Mouse (Mus musculus) megakaryocyte-erythroid progenitor cell, adult 5-6 weeks (primary cell): ENCODE results near the gene Gm5244. TPM values are rescaled to one million over a fixed set of nuclear protein-coding genes. Genes with fewer than 3 reads are reported as not detected.

Experiments used
- ATAC-seq: replicated peaks from 2 replicates; pipeline ENCODE4 v1.8.0; 2016; ENCODE audit warnings: mild to moderate bottlenecking, inconsistent platforms; ENCODE audit not compliant: severe bottlenecking, poor library complexity, low FRiP score, low TSS enrichment
- total RNA-seq, 2 experiments: library from RNA; stranded (forward) in 1 of 2; stranded (reverse) in 1 of 2; fragments of 200-1000, 215-1000 nt in 1 of 2; fragments of >200 nt in 1 of 2; fragmentation: Nextera tagmentation in 1 of 2; gene quantifications; 2 replicates each; pipeline ENCODE4 v1.2.3; 2014 to 2017

The Gm5244 gene
- total RNA-seq, 2 experiments from 2014 or later, result not detected

- ATAC-seq, result no peak
Observed at GRCm38 (mm10) chr19:12893424-12893823, 46.9 kb downstream of the Gm5244 start, which contains the start of gene Olfr1446. Gene Olfr1446 (minus strand): TSS chr19:12893524.

Other genes with a start within 250 kb of the Gm5244 start
- gene Gm4952, start 246.7 kb upstream of the Gm5244 start, total RNA-seq (2014; fragmentation: Nextera tagmentation), result not detected in 2 replicates
- not detected in 2 replicates for gene Gm4952, start 246.7 kb upstream of the Gm5244 start, total RNA-seq (2017)
- gene Glyat, start 213.4 kb upstream of the Gm5244 start, total RNA-seq (2014; fragmentation: Nextera tagmentation), result not detected in 2 replicates
- gene Glyat, start 213.4 kb upstream of the Gm5244 start, total RNA-seq (2017), result not detected in 2 replicates
- not detected in 2 replicates for gene Olfr1442, start 176.2 kb upstream of the Gm5244 start, total RNA-seq (2014; fragmentation: Nextera tagmentation)
- not detected in 2 replicates for gene Olfr1442, start 176.2 kb upstream of the Gm5244 start, total RNA-seq (2017)
- gene Olfr1443, start 168.6 kb upstream of the Gm5244 start, total RNA-seq (2014; fragmentation: Nextera tagmentation), result not detected in 2 replicates
- gene Olfr1443, start 168.6 kb upstream of the Gm5244 start, total RNA-seq (2017), result not detected in 2 replicates
- gene Keg1, start 150.9 kb upstream of the Gm5244 start, total RNA-seq (2014; fragmentation: Nextera tagmentation), result not detected in 2 replicates
- not detected in 2 replicates for gene Keg1, start 150.9 kb upstream of the Gm5244 start, total RNA-seq (2017)
- gene Cntf, start 81.0 kb upstream of the Gm5244 start, total RNA-seq (2014; fragmentation: Nextera tagmentation), result 7.3 and 13.5 TPM in 2 replicates
- gene Cntf, start 81.0 kb upstream of the Gm5244 start, total RNA-seq (2017), result 1.3 and 2.1 TPM in 2 replicates
- 62.4 and 66.6 TPM in 2 replicates for gene Zfp91, start 50.6 kb upstream of the Gm5244 start, total RNA-seq (2014; fragmentation: Nextera tagmentation)
- gene Zfp91, start 50.6 kb upstream of the Gm5244 start, total RNA-seq (2017), result 105 and 123 TPM in 2 replicates
- 0.50 and 0.64 TPM in 2 replicates for gene Lpxn, start 50.5 kb upstream of the Gm5244 start, total RNA-seq (2014; fragmentation: Nextera tagmentation)
- gene Lpxn, start 50.5 kb upstream of the Gm5244 start, total RNA-seq (2017), result 0.80 and 3.6 TPM in 2 replicates
- gene Olfr1444, start 10.6 kb downstream of the Gm5244 start, total RNA-seq (2014; fragmentation: Nextera tagmentation), result not detected in 2 replicates
- gene Olfr1444, start 10.6 kb downstream of the Gm5244 start, total RNA-seq (2017), result not detected in 2 replicates
- not detected in 2 replicates for gene Olfr1445, start 37.2 kb downstream of the Gm5244 start, total RNA-seq (2014; fragmentation: Nextera tagmentation)
- not detected in 2 replicates for gene Olfr1445, start 37.2 kb downstream of the Gm5244 start, total RNA-seq (2017)
- gene Olfr1446, start 46.8 kb downstream of the Gm5244 start, total RNA-seq (2014; fragmentation: Nextera tagmentation), result not detected in 2 replicates
- gene Olfr1446, start 46.8 kb downstream of the Gm5244 start, total RNA-seq (2017), result not detected in 2 replicates
- not detected in 2 replicates for gene Olfr1447, start 57.1 kb downstream of the Gm5244 start, total RNA-seq (2014; fragmentation: Nextera tagmentation)
- gene Olfr1447, start 57.1 kb downstream of the Gm5244 start, total RNA-seq (2017), result not detected in 2 replicates
- not detected in 2 replicates for gene Olfr1448, start 77.7 kb downstream of the Gm5244 start, total RNA-seq (2014; fragmentation: Nextera tagmentation)
- not detected in 2 replicates for gene Olfr1448, start 77.7 kb downstream of the Gm5244 start, total RNA-seq (2017)
- not detected in 2 replicates for gene Olfr1449, start 84.2 kb downstream of the Gm5244 start, total RNA-seq (2014; fragmentation: Nextera tagmentation)
- not detected in 2 replicates for gene Olfr1449, start 84.2 kb downstream of the Gm5244 start, total RNA-seq (2017)
- not detected in 2 replicates for gene Olfr1450, start 103.6 kb downstream of the Gm5244 start, total RNA-seq (2014; fragmentation: Nextera tagmentation)
- not detected in 2 replicates for gene Olfr1450, start 103.6 kb downstream of the Gm5244 start, total RNA-seq (2017)
- gene Olfr1451, start 148.3 kb downstream of the Gm5244 start, total RNA-seq (2014; fragmentation: Nextera tagmentation), result not detected in 2 replicates
- gene Olfr1451, start 148.3 kb downstream of the Gm5244 start, total RNA-seq (2017), result not detected in 2 replicates
- not detected in 2 replicates for gene Olfr1453, start 181.6 kb downstream of the Gm5244 start, total RNA-seq (2014; fragmentation: Nextera tagmentation)
- gene Olfr1453, start 181.6 kb downstream of the Gm5244 start, total RNA-seq (2017), result not detected in 2 replicates
- not detected in 2 replicates for gene Olfr1454, start 213.9 kb downstream of the Gm5244 start, total RNA-seq (2014; fragmentation: Nextera tagmentation)
- gene Olfr1454, start 213.9 kb downstream of the Gm5244 start, total RNA-seq (2017), result not detected in 2 replicates